Mouse (Mus musculus) lung, postnatal 0 days (tissue): ENCODE measurements around the gene Cd244a.

Experiments used
- CTCF ChIP-seq: IDR thresholded peaks from 2 replicates; pipeline ENCODE4 v1.5.1; 2016; ENCODE audit warnings: antibody characterized with exemption, mild to moderate bottlenecking
- EP300 ChIP-seq: IDR thresholded peaks from 2 replicates; pipeline ENCODE4 v1.6.1; 2016; ENCODE audit warnings: antibody characterized with exemption, mild to moderate bottlenecking, control low read depth

GRCm38 (mm10) chr1:171515039-171515438 is 44.0 kb upstream of the Cd244a start:
- TF ChIP-seq CTCF (peak; percentile 40; the same call in 1 of the 2 replicates), EP300 (no peak)
